Mouse (Mus musculus) thymus, adult 2 months (tissue): ENCODE data around the gene Ddb1.

Experiments
- CTCF ChIP-seq: fragments of 200-500 bp; IDR thresholded peaks from 2 replicates; pipeline ENCODE4 v1.5.1; 2012; ENCODE audit warnings: mild to moderate bottlenecking, control low read depth, low read length, moderate library complexity, borderline replicate concordance; ENCODE audit not compliant: control insufficient read depth, poor library complexity, insufficient read depth; ENCODE audit errors: extremely low read depth
- POLR2A ChIP-seq: fragments of 200-500 bp; IDR thresholded peaks from 2 replicates; pipeline ENCODE4 v1.6.1; 2012; ENCODE audit warnings: mild to moderate bottlenecking, low read length, control low read depth, moderate library complexity; ENCODE audit not compliant: control insufficient read depth, poor library complexity, insufficient read depth; ENCODE audit errors: extremely low read depth

DNA sequence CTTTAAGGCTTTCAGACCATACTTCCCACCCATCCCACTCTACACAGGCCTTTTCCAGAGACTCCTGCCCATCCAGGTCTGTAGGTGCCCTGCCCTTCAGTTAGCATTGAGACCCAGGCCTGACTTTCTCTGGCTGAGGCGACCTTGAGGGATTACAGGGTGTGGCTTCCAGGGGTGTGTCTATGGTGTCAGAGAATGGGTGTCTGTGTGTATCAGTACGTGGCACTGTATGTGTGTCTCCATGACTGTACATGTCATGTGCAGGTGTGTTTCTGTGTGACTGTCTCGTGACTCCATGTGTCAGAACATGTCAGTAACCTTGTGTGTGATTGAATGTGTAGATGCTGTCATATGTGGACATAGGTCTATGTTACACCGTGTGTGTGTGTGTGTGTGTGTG, 66.2 kb downstream of the Ddb1 start:
- TF ChIP-seq CTCF = no peak
- TF ChIP-seq POLR2A = no peak
